Mouse (Mus musculus): ENCODE results near the gene Tenm2.

Tenm2 gene

DNA sequence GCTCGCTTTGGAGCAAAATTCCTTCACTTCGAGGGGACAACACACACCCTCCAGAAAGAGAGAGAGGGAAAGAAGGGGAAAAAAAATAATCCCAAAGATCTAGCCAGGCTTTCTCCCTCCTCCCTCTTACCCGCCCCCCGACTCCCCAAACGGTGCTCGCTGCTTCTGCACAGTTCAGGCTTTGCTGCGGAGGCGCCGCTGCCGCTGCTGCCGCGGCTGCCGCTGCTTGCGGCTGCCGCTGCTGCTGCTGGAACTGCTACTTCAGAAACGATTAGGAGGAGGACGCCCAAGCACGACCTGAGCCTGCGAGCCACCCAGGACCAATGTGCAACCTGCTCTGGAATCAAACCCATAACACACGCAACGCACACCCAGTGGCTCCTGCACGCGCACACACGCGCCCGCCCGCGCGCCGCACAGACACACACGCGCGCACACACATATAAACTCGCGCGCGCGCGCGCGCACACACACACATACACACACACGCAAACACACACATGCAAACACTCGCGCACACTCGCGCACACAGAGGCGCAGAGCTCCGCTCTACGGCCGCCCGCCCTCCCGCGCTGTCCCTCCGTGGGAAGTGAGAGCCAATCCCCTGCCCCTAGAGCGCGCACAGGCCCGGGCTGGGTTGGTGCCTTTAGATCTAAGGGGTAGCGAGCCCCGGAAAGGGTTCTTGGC, at the start of gene Tenm2:
Tenm2 (minus strand) TSS at position 51 of the 687 bp plus-strand sequence.
- DNase-seq: no peak

GRCm38 (mm10) chr11:37285186-37285585, 49.4 kb upstream of the Tenm2 start:
- DNase-seq: no peak

DNA sequence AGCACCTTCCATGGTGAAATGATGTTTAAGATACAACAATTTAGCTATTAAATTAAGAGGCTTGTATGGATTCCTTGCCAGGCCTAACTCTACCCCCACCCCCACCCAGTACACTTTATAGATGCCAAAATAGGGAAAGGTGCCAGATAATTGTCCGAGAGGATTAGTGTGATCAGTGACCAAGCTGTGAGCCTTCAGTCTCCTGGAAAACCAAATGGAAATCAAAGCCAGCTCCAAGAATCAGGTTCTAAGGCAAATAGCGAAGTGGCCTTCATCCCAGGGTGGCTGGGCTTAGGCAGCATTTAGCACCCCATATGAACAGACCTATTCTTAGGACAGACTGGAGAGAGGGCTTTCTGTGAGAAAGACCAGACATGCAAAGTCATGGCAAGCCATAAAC, 13.0 kb upstream of the Tenm2 start:
- DNase-seq: no peak

- DNase-seq: no peak
Observed at GRCm38 (mm10) chr11:37237096-37237725, 1.4 kb upstream of the Tenm2 start.

GRCm38 (mm10) chr11:37236601-37237083, 878 bp upstream of the Tenm2 start:
- no peak for DNase-seq

DNA sequence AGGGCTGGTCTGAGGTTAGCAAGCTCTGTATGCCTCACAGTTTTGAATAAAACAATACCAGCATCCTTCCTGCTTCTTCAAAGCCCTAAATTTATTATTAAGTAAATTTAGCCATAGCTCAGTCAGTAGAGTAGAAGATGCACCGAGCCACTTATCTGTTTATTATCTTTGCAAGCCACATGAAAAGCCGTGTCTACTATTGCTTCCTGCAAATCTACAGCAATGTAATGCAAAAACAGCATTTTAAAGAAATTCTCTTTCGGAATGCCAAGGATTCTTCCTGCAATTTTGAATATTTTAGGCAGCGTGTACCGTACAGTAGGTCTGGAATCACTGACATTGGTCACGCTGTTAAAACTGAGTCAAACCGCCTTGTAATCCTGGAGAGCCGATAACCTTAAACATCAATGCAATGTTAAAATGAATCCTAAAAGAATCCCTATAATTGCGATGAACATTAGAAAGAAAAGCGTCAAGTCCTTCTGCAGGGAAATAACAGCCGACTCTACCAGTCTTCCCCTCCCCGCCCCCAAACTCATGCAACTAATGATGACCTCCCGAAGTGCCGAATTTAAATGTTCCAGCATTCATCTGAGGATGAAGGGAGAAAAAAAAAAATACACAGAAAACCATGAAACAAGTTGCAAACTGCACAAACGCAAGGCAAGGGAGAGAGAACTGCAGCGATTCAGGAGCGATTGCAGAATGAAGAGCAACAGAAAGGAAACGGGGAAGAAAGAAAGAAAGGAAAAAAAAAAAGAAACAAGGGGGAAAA, 556 bp downstream of the Tenm2 start:
- no peak for DNase-seq

- no peak for DNase-seq
Observed at GRCm38 (mm10) chr11:37227404-37227803, 8.4 kb downstream of the Tenm2 start.

DNA sequence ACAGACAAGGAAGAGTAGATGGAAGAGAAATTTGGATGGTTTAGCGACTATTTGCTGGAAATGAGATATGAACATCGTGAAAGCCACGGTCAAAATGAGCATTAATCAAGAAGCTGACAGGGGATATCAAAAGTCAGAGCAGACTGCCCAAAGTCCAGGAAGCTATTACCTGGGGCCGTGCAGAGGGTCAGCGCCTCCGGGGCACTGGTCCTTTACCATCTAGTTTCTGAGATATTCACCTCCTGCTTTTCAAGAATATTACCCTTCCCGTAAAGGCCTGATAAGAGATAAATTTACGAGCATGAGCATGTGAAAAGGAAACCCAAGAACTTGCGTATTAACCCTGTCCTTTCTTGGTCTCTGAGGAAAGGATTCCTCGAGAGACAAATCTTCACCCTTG, 8.8 kb downstream of the Tenm2 start:
- DNase-seq: no peak

DNA sequence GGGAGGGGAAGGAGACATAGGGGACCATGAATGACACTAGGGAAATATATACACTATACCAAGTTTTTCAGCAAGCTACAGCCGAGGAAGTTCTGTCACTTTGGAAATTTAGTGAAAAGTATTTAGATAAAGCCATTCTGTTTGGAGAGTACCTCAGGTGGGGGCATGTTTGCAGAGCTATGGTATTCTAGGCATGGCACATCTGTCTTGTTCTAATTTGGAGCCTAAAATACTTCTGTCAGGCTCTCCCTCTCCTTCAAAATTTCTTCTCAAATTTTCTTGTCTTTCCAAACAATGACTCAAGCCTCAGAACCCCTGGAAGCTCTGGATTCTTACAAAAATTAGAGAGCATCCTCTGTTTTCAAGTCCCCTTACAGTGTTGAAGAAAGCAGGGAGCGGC, 13.0 kb downstream of the Tenm2 start:
- no peak for DNase-seq

DNA sequence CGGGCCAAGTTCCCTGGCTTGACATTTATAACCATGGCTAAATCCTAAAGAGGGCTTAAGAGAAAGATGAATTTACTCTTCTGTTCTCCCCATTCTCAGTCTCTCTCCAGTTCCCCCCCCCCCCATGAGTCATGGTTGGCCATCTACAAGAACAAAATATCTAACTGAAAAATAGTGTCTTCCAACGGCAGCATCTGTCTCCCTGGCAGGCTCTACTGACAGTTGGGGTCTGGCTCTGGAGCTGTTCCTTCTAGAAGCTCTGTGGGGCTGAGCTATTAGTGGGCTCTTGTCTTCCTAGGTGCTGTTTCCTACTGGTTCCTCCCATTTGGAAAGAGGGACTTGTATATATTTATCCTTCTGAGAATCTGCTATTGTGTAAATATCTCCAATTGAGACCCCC, 13.7 kb downstream of the Tenm2 start:
- DNase-seq: no peak

DNA sequence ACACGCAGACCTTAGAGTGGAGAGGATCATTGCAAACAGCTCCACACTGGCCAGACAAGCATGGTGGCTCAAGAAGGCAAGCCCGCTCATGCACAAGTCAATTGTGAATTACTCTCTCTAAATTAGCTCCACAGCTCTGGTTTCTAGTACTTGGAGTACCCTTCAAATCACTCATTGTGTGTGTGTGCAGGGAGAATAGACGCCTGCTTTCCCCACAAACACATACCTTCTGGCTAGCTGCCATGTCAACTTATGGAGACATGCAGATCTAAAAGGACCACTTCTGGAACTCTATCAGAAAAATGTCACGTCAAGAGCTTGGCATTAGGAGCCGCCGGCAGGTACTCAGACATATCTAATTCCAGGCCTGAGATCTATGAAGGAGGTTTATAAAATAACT, 14.8 kb downstream of the Tenm2 start:
- no peak for DNase-seq

DNA sequence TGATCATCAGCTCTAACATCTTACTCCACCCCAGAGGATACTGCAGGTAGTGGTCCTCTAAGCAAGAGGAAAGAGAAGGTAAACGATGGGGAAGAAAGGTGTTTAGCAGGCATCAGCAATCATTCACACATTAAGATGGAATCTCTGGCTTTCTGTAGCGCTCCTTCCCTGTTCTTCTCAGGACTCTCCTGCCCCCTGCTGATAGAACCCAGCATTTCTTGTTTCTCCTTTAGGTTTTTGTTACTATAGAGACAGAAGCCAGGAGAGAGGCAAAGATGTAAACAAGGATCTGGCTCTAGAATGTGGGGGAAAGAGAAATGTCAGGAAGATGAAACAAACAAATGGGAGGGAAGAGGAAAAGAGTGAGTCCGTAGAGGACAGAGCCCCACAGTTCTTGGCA, 49.6 kb downstream of the Tenm2 start:
- peak; percentile 17 to 41 for DNase-seq

DNA sequence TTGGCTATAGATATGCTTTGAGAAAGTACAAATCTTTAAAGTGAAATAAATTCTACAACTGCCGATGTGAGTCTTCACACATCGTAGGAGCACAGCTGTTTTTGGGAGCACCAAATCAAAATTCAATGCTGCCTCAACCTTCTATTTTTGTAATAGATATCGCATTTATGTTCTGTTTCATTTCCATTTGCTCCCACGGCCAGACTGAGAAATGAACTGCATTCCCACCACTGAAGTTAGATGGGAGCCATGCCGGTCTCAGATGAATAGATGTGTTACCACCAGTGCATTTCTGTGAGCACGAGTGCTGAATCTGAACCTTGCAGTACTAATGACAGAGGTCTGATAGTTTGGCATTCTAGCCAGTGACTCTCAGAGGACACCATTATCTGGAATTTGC, 58.3 kb downstream of the Tenm2 start:
- no peak for DNase-seq

GRCm38 (mm10) chr11:37153933-37154880, 81.6 kb downstream of the Tenm2 start:
- DNase-seq: no peak

DNA sequence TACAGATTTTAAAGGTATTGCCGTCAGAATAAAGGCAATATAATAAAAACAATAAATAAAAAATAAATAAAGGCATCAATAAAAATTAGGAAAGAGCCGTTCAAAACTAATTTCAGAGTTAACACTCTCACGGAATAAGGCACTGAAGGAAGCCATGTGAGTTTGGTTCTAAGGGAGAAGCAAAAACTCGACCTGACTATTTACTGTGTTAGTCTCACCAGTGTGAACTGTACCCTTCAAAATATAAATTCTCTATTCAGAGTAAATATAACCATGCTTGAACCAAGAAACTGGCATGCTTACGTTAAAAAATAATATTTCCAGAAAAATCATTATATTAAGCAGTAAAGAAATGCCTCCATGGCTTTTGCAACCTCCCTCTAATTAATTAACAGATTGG, 82.4 kb downstream of the Tenm2 start:
- DNase-seq: no peak

GRCm38 (mm10) chr11:37150011-37150410, 85.8 kb downstream of the Tenm2 start:
- DNase-seq: no peak

GRCm38 (mm10) chr11:37143996-37144395, 91.8 kb downstream of the Tenm2 start:
- DNase-seq: no peak

- DNase-seq: no peak
Observed at GRCm38 (mm10) chr11:37143478-37143877, 92.3 kb downstream of the Tenm2 start.

DNA sequence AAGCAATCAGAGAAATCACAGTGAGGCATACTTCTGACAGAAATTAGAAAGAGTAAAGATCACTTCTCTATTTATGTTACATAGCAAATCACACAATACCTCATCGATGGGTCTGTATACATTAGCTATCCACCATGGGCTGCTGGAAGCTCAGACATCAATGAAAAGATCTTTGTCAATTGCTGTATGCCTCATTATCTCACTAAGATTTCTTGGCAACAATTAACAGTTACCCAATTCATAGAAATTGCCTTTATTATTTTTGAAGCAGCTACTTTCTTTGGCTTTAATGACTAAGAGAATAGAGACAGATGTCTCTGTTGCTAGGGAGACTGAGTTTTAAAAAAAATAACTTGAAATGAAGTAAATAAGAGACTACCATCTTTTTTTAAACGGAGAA, 106.9 kb downstream of the Tenm2 start:
- DNase-seq: no peak

GRCm38 (mm10) chr11:37118058-37118457, 117.7 kb downstream of the Tenm2 start:
- DNase-seq: no peak

- DNase-seq: no peak
Observed at GRCm38 (mm10) chr11:37115188-37115587, 120.6 kb downstream of the Tenm2 start.

- DNase-seq: no peak
Observed at GRCm38 (mm10) chr11:37107069-37107468, 128.7 kb downstream of the Tenm2 start.

- no peak for DNase-seq
Observed at GRCm38 (mm10) chr11:37079403-37079802, 156.4 kb downstream of the Tenm2 start.
